Mouse (Mus musculus): ENCODE measurements at regions not wholly inside any gene's neighbourhood (a gene's known extent, or its start where the extent isn't known, plus 50 kb on each side); places are given as distances from the start of the nearest gene placed in this dataset.

DNA sequence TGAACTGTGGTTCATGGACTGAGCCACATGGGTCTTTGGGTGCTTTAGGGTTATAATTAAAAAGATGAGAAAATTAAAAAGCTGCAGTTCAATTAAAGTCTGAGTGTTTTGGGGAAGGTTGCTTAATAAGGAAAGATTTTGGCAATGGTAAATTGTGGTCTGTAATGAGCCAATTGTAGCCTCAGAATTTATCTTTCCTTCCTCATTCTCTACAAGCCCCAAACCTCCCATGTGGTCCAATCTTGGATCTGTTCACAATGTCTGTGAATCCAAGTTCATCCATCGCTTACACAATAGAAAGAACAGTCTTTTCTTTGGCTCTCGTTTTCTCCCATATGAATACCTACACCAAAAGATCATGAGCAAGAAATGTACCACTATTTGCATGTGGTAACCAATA lies 155.2 kb upstream of the Trp63 start:
- TF ChIP-seq CTCF (IDR thresholded peaks at IDR 0.05; ENCODE audit: low read depth), result no peak
- no peak for TF ChIP-seq EP300 (optimal IDR thresholded peaks at IDR 0.05)

Data from stomach, postnatal 0 days (tissue).